In genomic region chr4:70521506-70522292, GRCm38 (mm10) we compare ENCODE assay signal across 26 mouse cellular contexts. TPM values are rescaled to one million over a fixed set of nuclear protein-coding genes. Genes with fewer than 3 reads are reported as not detected.
DNase-seq lines count a peak whose midpoint lies in the region; ATAC-seq and TF ChIP-seq lines count a peak whose summit lies in the region.
"Had no signal": no experiment of that assay in that cellular context is flagged by ENCODE, and none has a peak within 500 bp of the region (broad histone marks: within the 10 kb centered on the region; RNA-seq: fewer than 3 reads in every experiment).

No protein-coding gene starts in this region.

- H3K27ac ChIP-seq in layer of hippocampus, adult 2 months: peak overlapping the region; percentile 68
- peak overlapping the region; percentile 46 for H3K27ac ChIP-seq in lung, embryonic 16.5 days (ENCODE audit: low read length)
- H3K27ac ChIP-seq in forebrain, embryonic 14.5 days (ENCODE audit: low read depth, low read length): peak overlapping the region; percentile 52; the same call in 1 of the 2 replicates
- H3K27ac ChIP-seq: hindbrain, embryonic 10.5 days; hindbrain, embryonic 15.5 days; macrophage; midbrain, embryonic 13.5 days; neural tube, embryonic 13.5 days had no signal

- H3K9me3 ChIP-seq in lung, embryonic 16.5 days (ENCODE audit: control insufficient read depth, low read length): no peaks in the 10 kb centered on the region
- H3K9me3 ChIP-seq in forebrain, embryonic 14.5 days (replicated peaks; ENCODE audit: control insufficient read depth, low read length): no peaks in the 10 kb centered on the region
- H3K9me3 ChIP-seq: hindbrain, embryonic 10.5 days; hindbrain, embryonic 15.5 days; midbrain, embryonic 13.5 days; neural tube, embryonic 13.5 days had no signal

- peak overlapping the region; percentile 29; the same call in 1 of the 2 replicates for H3K4me2 ChIP-seq in lung, embryonic 16.5 days (ENCODE audit: low read depth, low read length)
- H3K4me2 ChIP-seq in forebrain, embryonic 14.5 days (ENCODE audit: low read length): peak overlapping the region; percentile 7; the same call in 1 of the 2 replicates
- H3K4me2 ChIP-seq: hindbrain, embryonic 15.5 days; midbrain, embryonic 13.5 days; neural tube, embryonic 13.5 days had no signal

- no peaks in the 10 kb centered on the region for H3K27me3 ChIP-seq in lung, embryonic 16.5 days (ENCODE audit: control insufficient read depth, insufficient read depth, low read depth, low read length)
- no peaks in the 10 kb centered on the region for H3K27me3 ChIP-seq in forebrain, embryonic 14.5 days (replicated peaks; ENCODE audit: control insufficient read depth, insufficient read depth, low read length)
- H3K27me3 ChIP-seq: hindbrain, embryonic 15.5 days; midbrain, embryonic 13.5 days; neural tube, embryonic 13.5 days had no signal

- H3K4me3 ChIP-seq in layer of hippocampus, adult 2 months: no peak overlapping the region
- no peak overlapping the region for H3K4me3 ChIP-seq in lung, embryonic 16.5 days (ENCODE audit: low read length)
- H3K4me3 ChIP-seq in forebrain, embryonic 14.5 days (ENCODE audit: low read depth, low read length): no peak overlapping the region
- H3K4me3 ChIP-seq: hindbrain, embryonic 10.5 days; hindbrain, embryonic 15.5 days; midbrain, embryonic 13.5 days; neural tube, embryonic 13.5 days had no signal

- H3K4me1 ChIP-seq in lung, embryonic 16.5 days (replicated peaks; ENCODE audit: control insufficient read depth, insufficient read depth, low read length): peaks cover 6% of the 10 kb centered on the region; the same call in 1 of the 2 replicates
- H3K4me1 ChIP-seq in forebrain, embryonic 14.5 days (ENCODE audit: control insufficient read depth, insufficient read depth, low read length): peaks cover 4% of the 10 kb centered on the region
- H3K4me1 ChIP-seq: hindbrain, embryonic 10.5 days had no signal

- no peak for TF ChIP-seq CTCF in layer of hippocampus, adult 2 months (conservative IDR thresholded peaks at IDR 0.05)

- no peak overlapping the region for H3K9ac ChIP-seq in lung, embryonic 16.5 days (ENCODE audit: low read length)
- H3K9ac ChIP-seq in forebrain, embryonic 14.5 days (ENCODE audit: low read length): no peak overlapping the region
- H3K9ac ChIP-seq: hindbrain, embryonic 15.5 days; midbrain, embryonic 13.5 days; neural tube, embryonic 13.5 days had no signal

- no peaks in the 10 kb centered on the region for H3K36me3 ChIP-seq in lung, embryonic 16.5 days (ENCODE audit: control insufficient read depth, insufficient read depth, low read length)
- H3K36me3 ChIP-seq in forebrain, embryonic 14.5 days (ENCODE audit: control insufficient read depth, insufficient read depth, low read length): no peaks in the 10 kb centered on the region
- H3K36me3 ChIP-seq: hindbrain, embryonic 10.5 days; hindbrain, embryonic 15.5 days; midbrain, embryonic 13.5 days; neural tube, embryonic 13.5 days had no signal

- ATAC-seq in lung, embryonic 16.5 days (ENCODE audit: low read depth): peak; percentile 81
- peak; percentile 85 for ATAC-seq in forebrain, embryonic 14.5 days
- ATAC-seq: activated CD4-positive, CD25-positive, alpha-beta regulatory T cell, adult 4 months; inflammation-experienced regulatory T-cells, adult 6 months; midbrain, embryonic 13.5 days had no signal

- 86% methylated on average over 1 of the region's 1 CpGs for WGBS in lung, embryonic 16.5 days
- 57% methylated on average over 1 of the region's 1 CpGs for WGBS in forebrain, embryonic 14.5 days

- no peak for DNase-seq in layer of hippocampus, adult 2 months (ENCODE audit: low spot score in 2 of 2)
- DNase-seq in layer of hippocampus, postnatal 14 days (ENCODE audit: low spot score in 2 of 2): no peak
- no peak for DNase-seq in lung, postnatal 14 days
- peak; percentile 76 for DNase-seq in forebrain, embryonic 14.5 days (ENCODE audit: low spot score)
- no peak for DNase-seq in spleen, postnatal 36 days (ENCODE audit: low spot score in 2 of 2)
- DNase-seq in urinary bladder, postnatal 10 days (ENCODE audit: low spot score): no peak
- DNase-seq: adrenal gland, adult 2 months; adrenal gland, postnatal 36 days; B cell, adult 2 months; cerebellum, adult 8-10 months; cerebellum, postnatal 36 days; gastrocnemius, postnatal 10 days; heart, postnatal 14 days; kidney, adult 11 months; kidney, postnatal 36 days; layer of hippocampus, postnatal 36 days; liver; right cerebral cortex, postnatal 4 days had no signal

RNA-seq across cellular contexts. Expression of gene Megf9, which starts 13.1 kb away (rescaled TPM):
- 100 to 1,000 TPM; 126 to 132 TPM for total RNA-seq in layer of hippocampus, adult 2 months (2021)
- 100 to 1,000 TPM; 117 to 127 TPM for total RNA-seq in layer of hippocampus, postnatal 14 days (2021)
- 6.5 and 7.1 TPM in 2 replicates for polyA plus RNA-seq in lung, embryonic 16.5 days (2015; fragmentation: Nextera tagmentation; extraction: Ambion mirVana)
- polyA plus RNA-seq in forebrain, embryonic 14.5 days (2014; fragmentation: Nextera tagmentation; extraction: Ambion mirVana): 28.7 and 33.0 TPM in 2 replicates
